Mouse (Mus musculus) left cerebral cortex, postnatal 36 days (tissue): ENCODE results near the gene Gm20489. TPM values are rescaled to one million over a fixed set of nuclear protein-coding genes. Genes with fewer than 3 reads are reported as not detected.

Source experiments
- DNase-seq, 2 experiments: peaks; one replicate each; pipeline ENCODE4 v3.0.0; 2021 to 2022; ENCODE audit warnings: low spot score in 2 of 2, mixed read lengths in 1 of 2
- intact Hi-C: fragments of 180-260 bp; cut with DNase I; formaldehyde crosslinking; loops from one replicate; pipeline ENCODE4 v1.15.1; 2025
- total RNA-seq, 2 experiments: library from RNA; stranded (reverse); gene quantifications; 2 replicates each; pipeline ENCODE4 v1.2.3; 2021

Gene Gm20489
- not detected for total RNA-seq

GRCm38 (mm10) chrX:101268755-101269124 lies at the start of gene Gm20489:
Gene Gm20489 (minus strand): TSS chrX:101269023.
- intact Hi-C loops: no loop called here
- DNase-seq: no peak

GRCm38 (mm10) chrX:101313625-101314359 lies 45.0 kb upstream of the Gm20489 start:
- intact Hi-C loops: no loop called here
- DNase-seq: peak; percentile 76 to 79

DNA sequence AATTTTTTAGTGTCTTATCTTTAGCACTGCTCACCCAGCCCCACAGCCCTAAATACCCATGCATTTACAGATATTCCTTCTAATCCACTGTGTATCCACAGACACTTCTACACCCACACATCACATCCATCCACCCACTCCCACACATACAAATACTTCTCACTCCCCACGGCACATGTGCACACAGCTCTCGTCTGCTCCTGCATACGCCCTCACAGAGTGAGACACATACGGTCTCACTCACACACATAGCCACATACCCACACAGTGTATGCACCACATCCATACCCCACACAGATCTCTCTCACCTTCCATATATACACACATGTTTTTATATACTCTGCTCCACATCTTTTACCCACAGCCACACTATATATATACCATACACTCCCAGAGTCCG lies 40.5 kb upstream of the Gm20489 start:
- intact Hi-C loops: no loop called here
- DNase-seq: peak; percentile 39 to 53

GRCm38 (mm10) chrX:101304646-101305045 lies 35.8 kb upstream of the Gm20489 start:
- intact Hi-C loops: no loop called here
- no peak for DNase-seq

DNA sequence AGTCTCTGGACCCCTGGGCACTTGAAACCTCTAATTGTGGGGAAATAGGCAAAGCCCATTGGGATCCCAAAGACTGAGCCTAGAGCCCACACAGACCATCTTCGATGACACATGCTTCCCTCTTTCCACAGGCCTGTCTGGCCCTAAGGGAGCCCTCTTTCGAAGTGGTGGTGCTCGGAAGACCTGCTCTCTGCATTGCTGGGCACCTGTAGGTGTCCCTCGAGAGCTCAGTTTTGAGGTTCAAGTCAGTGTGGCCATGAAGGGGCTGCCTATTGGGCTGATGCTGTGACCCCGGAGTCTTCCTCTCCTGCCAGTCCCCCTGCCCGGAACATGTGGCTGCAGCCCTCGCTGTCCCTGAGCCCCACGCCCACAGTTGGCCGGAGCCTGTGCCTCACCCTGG lies 32.8 kb upstream of the Gm20489 start:
- DNase-seq: peak in 1 of 2 experiments; percentile 18
- intact Hi-C loops: no loop called here

DNA sequence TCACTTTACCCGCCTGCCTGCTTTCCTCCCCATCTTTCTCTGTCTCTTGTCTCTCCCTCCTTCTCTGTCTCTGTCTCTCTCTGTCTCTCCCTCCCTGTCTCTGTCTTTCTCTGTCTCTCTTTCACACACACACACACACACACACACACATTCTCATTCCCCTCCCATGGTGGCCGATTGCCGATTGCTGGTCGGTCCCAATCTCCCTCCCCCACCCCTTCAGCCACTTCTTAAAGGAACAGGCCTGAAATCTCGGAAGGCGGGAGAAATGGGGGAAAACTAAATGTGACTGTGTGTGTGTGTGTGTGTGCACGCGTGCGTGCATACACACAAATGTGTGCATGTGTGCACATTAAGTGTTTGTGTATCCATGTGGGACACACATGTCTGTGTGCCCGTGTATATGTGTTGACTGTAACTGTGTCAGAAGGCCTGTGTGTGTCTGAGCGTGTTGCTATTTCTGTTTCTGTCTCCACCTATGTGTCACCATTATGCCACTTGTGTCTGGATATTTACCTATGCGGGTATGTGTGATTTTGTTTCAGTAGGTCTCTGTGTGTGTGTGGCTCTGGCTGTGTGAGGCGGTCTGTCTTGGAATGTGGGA lies 31.7 kb upstream of the Gm20489 start:
- intact Hi-C loops: no loop called here
- DNase-seq: no peak

DNA sequence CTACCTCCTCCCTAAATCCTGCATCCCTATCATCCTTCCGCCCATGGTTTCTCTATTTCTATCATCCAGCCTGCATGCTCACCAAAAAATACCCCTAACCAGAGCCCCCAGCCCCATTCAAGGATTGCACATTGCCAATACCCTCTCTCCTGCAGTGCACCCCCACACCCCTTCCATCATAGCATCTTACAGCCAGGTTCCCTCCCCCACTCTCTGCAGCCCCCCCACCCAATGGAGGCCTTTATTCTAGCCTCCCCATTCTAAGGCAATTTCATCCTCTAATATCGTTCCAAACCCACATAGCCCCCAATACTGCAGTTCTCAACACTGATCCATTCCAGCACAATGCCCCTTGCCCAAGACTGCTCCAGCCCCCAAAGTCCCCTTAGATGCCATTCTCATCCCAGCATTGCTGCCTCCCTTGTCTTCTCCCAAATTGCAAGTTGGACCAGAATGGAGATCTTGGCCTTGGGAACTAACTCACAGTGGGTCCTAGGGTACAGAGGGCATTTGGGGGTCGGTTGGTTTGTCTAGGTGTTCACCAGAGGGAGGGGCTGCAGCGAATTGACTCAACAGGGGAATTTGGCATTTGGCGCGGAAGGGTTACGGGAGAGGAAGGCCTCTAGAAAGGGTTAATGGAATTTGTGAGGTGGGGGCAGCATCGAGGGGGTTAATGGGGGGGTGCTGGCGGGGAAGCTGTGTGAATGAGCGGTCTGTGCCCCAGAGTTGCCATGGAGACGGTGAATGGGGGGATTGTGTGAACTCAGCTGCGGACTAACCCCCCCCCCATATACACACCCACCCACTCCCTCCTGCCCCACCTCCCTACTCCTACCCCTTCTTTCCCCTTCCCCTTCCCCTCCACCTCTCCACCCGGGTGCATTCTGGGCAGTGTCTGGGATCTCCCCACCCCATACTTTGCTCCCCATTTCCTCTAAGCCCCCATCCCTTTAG lies 30.9 kb upstream of the Gm20489 start:
- intact Hi-C loops: no loop called here
- DNase-seq: no peak

GRCm38 (mm10) chrX:101299055-101299454 lies 30.2 kb upstream of the Gm20489 start, which contains the start of gene Nlgn3:
Gene Nlgn3 (plus strand): TSS chrX:101299168.
- intact Hi-C loops: no loop called here
- DNase-seq: peak in 1 of 2 experiments; percentile 46

GRCm38 (mm10) chrX:101290111-101290510 lies 21.3 kb upstream of the Gm20489 start:
- DNase-seq: no peak
- intact Hi-C loops: no loop called here

DNA sequence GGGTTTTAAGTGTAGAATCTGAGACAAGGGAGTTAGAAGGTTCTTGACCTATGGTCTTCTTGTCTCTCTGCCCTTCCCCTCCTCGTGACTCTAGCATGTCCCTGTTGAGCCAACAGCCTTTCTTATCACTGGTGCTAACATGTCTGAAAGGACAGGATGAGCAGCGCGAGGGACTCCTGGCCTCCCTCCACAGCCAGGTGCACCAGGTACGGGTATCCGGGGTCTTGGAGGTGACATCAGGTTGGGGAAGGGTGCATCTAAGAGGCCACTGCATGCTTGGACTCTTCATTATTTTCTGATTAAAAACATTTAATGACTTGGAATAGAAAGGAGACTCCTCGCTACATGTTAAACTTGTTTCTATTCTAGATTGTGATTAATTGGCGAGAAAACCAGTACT lies 20.2 kb upstream of the Gm20489 start:
- DNase-seq: no peak
- intact Hi-C loops: no loop called here

- intact Hi-C loops: no loop called here
- DNase-seq: no peak
Observed at GRCm38 (mm10) chrX:101288432-101288831, 19.6 kb upstream of the Gm20489 start.

- intact Hi-C loops: no loop called here
- DNase-seq: no peak
Observed at GRCm38 (mm10) chrX:101287543-101287942, 18.7 kb upstream of the Gm20489 start.

DNA sequence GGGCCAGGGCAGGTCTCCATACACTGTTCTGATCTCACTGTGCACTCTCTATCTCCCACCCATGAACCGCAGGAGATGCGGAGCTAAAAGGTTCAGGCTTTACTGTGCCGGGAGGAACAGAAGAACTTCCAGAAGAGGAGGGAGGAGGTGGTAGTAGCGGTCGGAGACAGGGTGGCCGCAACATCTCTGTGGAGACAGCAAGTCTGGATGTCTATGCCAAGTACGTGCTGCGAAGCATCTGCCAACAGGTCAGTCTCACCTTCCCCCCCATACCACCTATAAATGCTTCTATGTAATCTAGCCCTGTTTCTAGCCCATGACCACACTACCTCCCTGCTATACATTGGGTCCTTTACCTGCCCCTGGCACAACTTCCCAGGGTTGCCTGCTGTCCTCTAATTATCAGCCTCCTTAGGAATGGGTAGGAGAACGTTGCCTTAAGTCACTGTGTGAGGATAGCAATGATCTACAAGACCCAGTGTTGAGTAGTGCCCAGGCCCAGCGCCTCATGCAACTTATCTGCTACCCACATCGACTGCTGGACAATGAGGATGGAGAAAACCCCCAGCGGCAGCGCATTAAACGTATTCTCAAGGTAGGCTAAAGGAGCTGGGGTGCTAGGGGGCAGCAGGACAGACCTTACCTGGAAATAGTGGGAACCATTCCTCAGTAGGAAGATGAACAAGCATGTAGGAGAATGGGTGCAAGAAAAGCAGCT lies 17.3 kb upstream of the Gm20489 start:
- DNase-seq: no peak
- intact Hi-C loops: loop anchor here (2.0 kb wide), 1 partner anchor 153 kb away; no protein-coding TSS in a partner anchor

GRCm38 (mm10) chrX:101285534-101285933 lies 16.7 kb upstream of the Gm20489 start:
- DNase-seq: peak; percentile 32 to 36
- intact Hi-C loops: loop anchor here (2.0 kb wide), 1 partner anchor 153 kb away; no protein-coding TSS in a partner anchor

GRCm38 (mm10) chrX:101282813-101283212 lies 14.0 kb upstream of the Gm20489 start:
- intact Hi-C loops: no loop called here

DNA sequence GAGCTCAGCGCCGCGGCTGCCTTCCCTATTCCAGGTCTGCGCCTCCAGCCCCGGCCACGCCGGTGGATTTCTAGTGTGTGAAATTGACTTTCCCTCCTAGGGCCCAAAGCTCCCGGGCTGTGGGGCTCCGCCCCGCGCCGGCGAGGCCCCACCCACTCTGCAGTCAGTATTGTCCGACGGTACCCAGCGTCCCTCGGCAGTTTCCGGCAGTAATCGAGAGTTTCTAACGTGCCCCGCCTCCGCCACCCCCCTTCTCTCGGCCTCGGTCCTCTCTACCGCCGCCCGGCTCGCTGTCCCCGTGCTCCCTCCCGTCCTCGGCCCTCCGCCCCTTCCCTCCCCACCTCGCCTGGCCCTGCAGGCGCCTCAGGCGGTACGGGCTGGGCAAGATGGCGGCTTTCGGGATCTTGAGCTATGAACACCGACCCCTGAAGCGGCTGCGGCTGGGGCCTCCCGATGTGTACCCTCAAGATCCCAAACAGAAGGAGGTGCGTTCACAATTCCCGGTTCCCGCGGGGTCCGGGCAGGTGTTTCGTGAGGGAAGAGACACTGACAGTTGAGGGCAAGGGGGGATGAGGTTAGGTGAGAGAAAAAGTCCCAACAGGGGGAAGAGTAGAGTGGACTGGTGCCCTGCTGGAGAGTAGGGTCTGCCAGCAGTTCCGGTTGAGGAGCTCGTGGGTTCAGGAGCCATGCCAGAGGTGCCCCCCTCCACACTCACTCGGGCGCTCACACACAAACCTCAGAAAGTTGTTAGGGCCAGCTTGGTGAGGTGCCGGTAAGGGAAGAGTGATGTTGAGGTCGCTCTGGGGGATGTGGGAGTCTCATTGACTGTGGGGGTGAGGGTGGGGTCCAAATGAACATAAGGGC lies 5.3 kb upstream of the Gm20489 start, which contains the start of gene Med12:
Gene Med12 (plus strand): TSS at position 156 of the 864 bp plus-strand sequence.
- intact Hi-C loops: loop anchor here (2.0 kb wide), 1 partner anchor 19 kb away; the partner anchor contains the start of gene Foxo4
- peak; percentile 76 to 78 for DNase-seq

More at GRCm38 (mm10) chrX:101282813-101283212, 14.0 kb upstream of the Gm20489 start:
- no peak for DNase-seq

- no peak for DNase-seq
- intact Hi-C loops: loop anchor here (2.0 kb wide), 1 partner anchor 19 kb away; the partner anchor contains the start of gene Foxo4
Observed at GRCm38 (mm10) chrX:101273410-101273809, 4.6 kb upstream of the Gm20489 start.

DNA sequence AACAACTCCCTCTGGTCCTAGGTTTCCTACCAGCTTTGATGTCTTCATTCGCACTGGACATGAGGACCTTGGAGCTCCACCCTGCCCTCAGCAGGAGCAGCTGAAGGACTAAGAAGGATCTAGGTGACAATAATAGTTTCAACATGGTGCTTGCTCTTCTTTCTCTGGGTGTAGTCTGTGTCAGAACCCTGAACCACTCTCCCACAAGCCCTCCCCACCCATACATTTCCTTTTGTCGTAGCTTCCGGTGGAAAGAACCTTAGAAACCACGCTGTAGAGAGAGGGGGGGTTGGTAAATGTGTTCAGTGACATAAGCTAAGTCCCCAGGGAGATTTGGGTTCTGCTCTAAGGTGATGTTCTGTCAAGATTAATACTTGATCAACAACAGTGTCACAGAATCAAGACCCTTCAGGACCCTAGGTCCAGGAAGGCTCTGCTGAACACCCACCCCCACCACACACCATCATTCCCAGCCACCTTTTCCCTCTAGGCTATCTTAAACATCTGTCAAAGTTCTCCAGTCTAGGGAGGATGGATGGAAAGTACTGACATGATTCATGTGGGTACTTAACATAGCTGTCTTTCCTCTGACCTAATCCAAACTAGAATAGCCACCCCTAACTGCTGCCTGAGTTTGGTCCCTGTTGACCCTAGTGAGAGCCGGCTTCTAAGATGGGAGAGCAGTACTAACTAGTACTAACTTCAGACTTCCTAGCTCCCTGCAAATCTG lies 633 bp downstream of the Gm20489 start, which contains the start of gene Il2rg:
Gene Il2rg (minus strand): TSS at position 231 of the 730 bp plus-strand sequence.
- no peak for DNase-seq
- intact Hi-C loops: no loop called here
